Mouse (Mus musculus) ES-CJ7 (cell line): Measurements from ENCODE around the gene Olfr65.

ENCODE experiments used
- DNase-seq: peaks from one replicate; pipeline ENCODE4 v3.0.0; 2011; ENCODE audit warnings: low read depth, low spot score

The Olfr65 gene

GRCm38 (mm10) chr7:103903187-103903586 lies at the start of gene Olfr65:
Gene Olfr65 (plus strand): TSS chr7:103903487.
- no peak for DNase-seq

- DNase-seq = no peak
Observed at GRCm38 (mm10) chr7:103854669-103855068, 48.6 kb upstream of the Olfr65 start.

- DNase-seq = no peak
Observed at GRCm38 (mm10) chr7:103859076-103859475, 44.2 kb upstream of the Olfr65 start.

- peak; percentile 96 for DNase-seq
Observed at GRCm38 (mm10) chr7:103860855-103861254, 42.4 kb upstream of the Olfr65 start.

GRCm38 (mm10) chr7:103861531-103861930 lies 41.8 kb upstream of the Olfr65 start:
- peak; percentile 12 for DNase-seq

GRCm38 (mm10) chr7:103865716-103866115 lies 37.6 kb upstream of the Olfr65 start:
- no peak for DNase-seq

GRCm38 (mm10) chr7:103870667-103871066 lies 32.6 kb upstream of the Olfr65 start:
- DNase-seq = no peak

GRCm38 (mm10) chr7:103873064-103873463 lies 30.2 kb upstream of the Olfr65 start:
- DNase-seq = no peak

GRCm38 (mm10) chr7:103874451-103874850 lies 28.8 kb upstream of the Olfr65 start:
- no peak for DNase-seq

- no peak for DNase-seq
Observed at GRCm38 (mm10) chr7:103877093-103877492, 26.2 kb upstream of the Olfr65 start.

GRCm38 (mm10) chr7:103886152-103886551 lies 17.1 kb upstream of the Olfr65 start, which contains the start of gene Olfr66:
Gene Olfr66 (minus strand): TSS chr7:103886252.
- DNase-seq = no peak

- DNase-seq = no peak
Observed at GRCm38 (mm10) chr7:103894385-103894784, 8.9 kb upstream of the Olfr65 start, which contains the start of gene Olfr64. Gene Olfr64 (minus strand): TSS chr7:103894485.

GRCm38 (mm10) chr7:103910047-103910446 lies 6.8 kb downstream of the Olfr65 start:
- no peak for DNase-seq

- DNase-seq = peak; percentile 30
Observed at GRCm38 (mm10) chr7:103912969-103913511, 9.8 kb downstream of the Olfr65 start.

- no peak for DNase-seq
Observed at GRCm38 (mm10) chr7:103915338-103915737, 12.1 kb downstream of the Olfr65 start.

GRCm38 (mm10) chr7:103928525-103928924 lies 25.2 kb downstream of the Olfr65 start, which contains the start of gene Olfr631:
Gene Olfr631 (plus strand): TSS chr7:103928825.
- no peak for DNase-seq

GRCm38 (mm10) chr7:103934264-103934663 lies 31.0 kb downstream of the Olfr65 start, which contains the start of gene Olfr632:
Gene Olfr632 (plus strand): TSS chr7:103934347.
- no peak for DNase-seq

GRCm38 (mm10) chr7:103942730-103943129 lies 39.4 kb downstream of the Olfr65 start:
- peak; percentile 63 for DNase-seq

GRCm38 (mm10) chr7:103944137-103944536 lies 40.9 kb downstream of the Olfr65 start, which contains the start of gene Olfr633:
Gene Olfr633 (plus strand): TSS chr7:103944437.
- DNase-seq = no peak
